Mouse (Mus musculus) olfactory bulb, adult 2 months (tissue): ENCODE results near the gene Speg.

Experiments
- CTCF ChIP-seq: fragments of 200-500 bp; IDR thresholded peaks from 2 replicates; pipeline ENCODE4 v1.5.1; 2012; ENCODE audit warnings: low read depth, mild to moderate bottlenecking, low read length, moderate library complexity; ENCODE audit not compliant: insufficient read depth
- POLR2A ChIP-seq: fragments of 200-500 bp; IDR thresholded peaks from 2 replicates; pipeline ENCODE4 v1.6.1; 2012; ENCODE audit warnings: mild to moderate bottlenecking, low read depth, low read length, moderate library complexity; ENCODE audit not compliant: insufficient read depth

- no peak for TF ChIP-seq CTCF
- no peak for TF ChIP-seq POLR2A
These were observed 71.6 kb downstream of the Speg start for GRCm38 (mm10) chr1:75446656-75447055.
